Mouse (Mus musculus) thymus, adult 2 months (tissue): Measurements from ENCODE around the gene Gbp2.

Experiments used
- CTCF ChIP-seq: fragments of 200-500 bp; IDR thresholded peaks from 2 replicates; pipeline ENCODE4 v1.5.1; 2012; ENCODE audit warnings: mild to moderate bottlenecking, control low read depth, low read length, moderate library complexity, borderline replicate concordance; ENCODE audit not compliant: control insufficient read depth, poor library complexity, insufficient read depth; ENCODE audit errors: extremely low read depth
- POLR2A ChIP-seq: fragments of 200-500 bp; IDR thresholded peaks from 2 replicates; pipeline ENCODE4 v1.6.1; 2012; ENCODE audit warnings: mild to moderate bottlenecking, low read length, control low read depth, moderate library complexity; ENCODE audit not compliant: control insufficient read depth, poor library complexity, insufficient read depth; ENCODE audit errors: extremely low read depth

GRCm38 (mm10) chr3:142590431-142591067 is 29.9 kb upstream of the Gbp2 start:
- TF ChIP-seq CTCF (no peak), POLR2A (no peak)
